Mouse (Mus musculus) cortical plate, adult 2 months (tissue): Measurements from ENCODE around the gene Oas1c. TPM values are rescaled to one million over a fixed set of nuclear protein-coding genes. Genes with fewer than 3 reads are reported as not detected.

Source experiments
- H3K27ac ChIP-seq: fragments of 200-500 bp; 2 replicates; pipeline ENCODE4 v1.5.1; 2012; ENCODE audit warnings: low read length, control low read depth, inconsistent platforms; ENCODE audit not compliant: insufficient read depth
- H3K4me1 ChIP-seq: fragments of 200-500 bp; 2 replicates; pipeline ENCODE4 v1.6.1; 2011; ENCODE audit warnings: low read length; ENCODE audit not compliant: control insufficient read depth, insufficient read depth
- H3K4me3 ChIP-seq: fragments of 200-500 bp; 2 replicates; pipeline ENCODE4 v1.5.1; 2011; ENCODE audit warnings: mild to moderate bottlenecking, low read length, control low read depth; ENCODE audit not compliant: insufficient read depth
- CTCF ChIP-seq: fragments of 200-500 bp; IDR thresholded peaks from 2 replicates; pipeline ENCODE4 v1.5.1; 2011; ENCODE audit warnings: mild to moderate bottlenecking, control low read depth, low read length; ENCODE audit not compliant: insufficient read depth; ENCODE audit errors: extremely low read depth
- POLR2A ChIP-seq: fragments of 200-500 bp; IDR thresholded peaks from 2 replicates; pipeline ENCODE4 v1.6.1; 2011; ENCODE audit warnings: mild to moderate bottlenecking, low read length, control low read depth; ENCODE audit not compliant: insufficient read depth; ENCODE audit errors: extremely low read depth
- polyA plus RNA-seq: library from polyadenylated mRNA; depleted of rRNA; stranded (reverse); fragments of >200 nt; gene quantifications from 2 replicates; pipeline ENCODE4 v1.2.3, GENCODE M21; 2012; rRNA removed

The Oas1c gene
- 2.3 TPM in 2 replicates for polyA plus RNA-seq

DNA sequence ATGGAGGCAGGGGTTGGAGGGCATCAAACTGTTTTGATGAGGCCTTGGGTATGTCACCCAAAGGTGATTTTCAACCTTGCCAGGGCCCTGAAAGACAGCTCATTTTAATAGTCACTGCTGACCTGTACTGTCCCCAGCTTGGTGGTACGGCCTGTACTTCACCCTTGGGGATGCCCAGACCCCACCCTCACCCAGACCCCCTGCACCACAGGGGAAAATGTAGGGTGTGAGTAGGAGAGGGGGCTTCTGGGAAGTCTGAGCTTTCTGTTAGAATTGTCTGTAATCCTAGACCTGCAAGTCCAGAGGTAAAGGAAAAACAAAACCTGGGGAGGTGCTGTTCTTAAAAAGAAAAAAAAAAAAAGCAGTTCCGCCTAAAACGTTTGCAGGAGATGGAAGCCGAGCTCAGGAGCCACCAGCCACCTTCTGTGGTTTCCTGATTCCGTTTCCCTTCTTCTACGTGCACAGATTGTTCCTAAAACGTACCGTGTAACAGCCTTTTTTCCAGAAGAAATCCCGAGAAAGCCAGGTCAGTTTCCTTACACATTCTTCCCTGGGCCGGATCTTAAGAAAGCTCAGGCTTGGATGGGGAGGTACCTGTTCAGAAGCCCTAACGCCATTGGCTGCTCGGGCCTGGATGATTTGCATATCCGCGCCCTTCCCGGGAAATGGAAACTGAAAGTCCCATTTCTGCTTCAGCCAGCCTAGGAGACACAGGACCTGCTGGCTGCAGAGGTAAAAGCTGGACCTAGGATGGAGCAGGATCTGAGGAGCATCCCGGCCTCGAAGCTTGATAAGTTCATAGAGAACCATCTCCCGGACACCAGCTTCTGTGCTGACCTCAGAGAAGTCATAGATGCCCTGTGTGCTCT is at the start of gene Oas1c:
Oas1c (minus strand) TSS at position 564 of the 869 bp plus-strand sequence.
- Histone ChIP-seq H3K4me1 (no peaks in the 10 kb centered on the region), H3K4me3 (peak within 1 kb of the TSS; percentile 27), H3K27ac (no peak within 1 kb of the TSS)
- TF ChIP-seq POLR2A (peak; percentile 54), CTCF (no peak)

DNA sequence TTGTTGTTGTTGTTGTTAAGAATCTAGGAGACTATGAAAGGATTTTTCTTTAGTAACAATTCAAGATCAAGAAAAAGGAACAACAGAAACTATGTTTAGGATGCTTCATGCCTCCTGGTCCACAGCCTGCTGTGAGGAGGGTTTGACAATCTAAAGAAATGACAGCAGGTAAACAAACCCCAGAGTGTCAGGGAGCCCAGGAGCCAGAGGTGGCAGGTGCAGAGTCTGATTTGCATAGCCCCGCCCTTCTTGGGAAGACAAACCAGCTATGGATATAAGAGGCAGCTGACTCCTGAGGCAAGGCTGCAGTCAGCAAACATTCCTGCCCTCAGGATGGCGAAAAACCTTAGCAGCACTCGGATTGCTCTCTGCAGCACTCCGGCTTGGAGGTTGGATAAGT is 48.8 kb upstream of the Oas1c start, which contains the start of gene Oas1h:
Oas1h (plus strand) TSS at position 301 of the 400 bp plus-strand sequence.
- H3K4me1 ChIP-seq = no peaks in the 10 kb centered on the region
- no peak within 1 kb of the TSS for H3K27ac ChIP-seq
- TF ChIP-seq POLR2A (no peak), CTCF (no peak)
- no peak within 1 kb of the TSS for H3K4me3 ChIP-seq

DNA sequence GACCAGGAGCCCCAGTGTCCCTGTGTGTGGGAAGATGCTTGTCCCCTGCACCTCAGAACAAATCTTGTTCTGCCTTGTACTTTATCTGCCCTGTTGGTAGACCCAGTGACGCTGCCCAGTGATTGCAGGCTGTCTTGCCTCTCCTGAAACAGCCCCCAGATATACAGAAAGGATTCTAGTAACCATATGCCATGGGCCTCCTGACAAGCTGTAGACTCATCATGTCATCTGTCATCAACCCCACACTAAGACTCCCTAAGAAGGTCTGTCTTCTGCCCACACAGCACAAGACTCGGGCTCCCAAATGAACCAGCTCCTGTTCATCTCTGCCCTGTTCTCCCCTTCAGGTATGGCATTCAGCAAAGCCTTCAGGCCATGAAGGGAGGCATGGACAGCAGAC is 46.9 kb upstream of the Oas1c start:
- no peaks in the 10 kb centered on the region for H3K4me1 ChIP-seq
- no peak for TF ChIP-seq CTCF
- TF ChIP-seq POLR2A = no peak

DNA sequence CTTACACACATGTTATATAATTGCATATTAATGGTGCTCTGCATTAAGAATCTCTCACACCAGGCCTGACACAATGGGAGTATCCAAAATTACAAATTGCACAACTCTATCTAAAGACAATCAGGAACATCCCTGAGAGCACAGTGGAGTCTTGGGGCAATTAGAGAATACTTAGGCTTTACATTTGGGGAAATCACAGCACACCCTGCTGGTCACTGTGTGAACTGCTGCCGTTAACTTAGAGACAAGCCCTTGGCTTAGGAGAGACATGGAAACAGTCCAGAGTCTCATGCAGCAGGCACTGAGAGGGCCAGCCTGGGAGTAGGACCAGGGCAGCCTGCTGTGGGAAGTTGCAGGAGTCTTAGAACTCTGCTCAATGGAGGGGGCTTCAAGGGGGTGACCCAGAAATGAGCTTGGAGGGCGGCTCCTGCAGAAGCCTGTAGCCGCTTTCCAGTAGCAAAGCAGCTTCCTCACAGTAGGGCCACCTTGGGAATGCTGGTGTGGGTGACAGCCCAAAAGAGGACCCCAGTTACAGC is 37.4 kb upstream of the Oas1c start:
- H3K4me3 ChIP-seq = no peak overlapping the region
- H3K27ac ChIP-seq = no peak overlapping the region
- H3K4me1 ChIP-seq = no peaks in the 10 kb centered on the region
- TF ChIP-seq POLR2A (no peak), CTCF (peak; percentile 62)

More for the DNA sequence above, 46.9 kb upstream of the Oas1c start:
- H3K27ac ChIP-seq = no peak overlapping the region
- H3K4me3 ChIP-seq = no peak overlapping the region

DNA sequence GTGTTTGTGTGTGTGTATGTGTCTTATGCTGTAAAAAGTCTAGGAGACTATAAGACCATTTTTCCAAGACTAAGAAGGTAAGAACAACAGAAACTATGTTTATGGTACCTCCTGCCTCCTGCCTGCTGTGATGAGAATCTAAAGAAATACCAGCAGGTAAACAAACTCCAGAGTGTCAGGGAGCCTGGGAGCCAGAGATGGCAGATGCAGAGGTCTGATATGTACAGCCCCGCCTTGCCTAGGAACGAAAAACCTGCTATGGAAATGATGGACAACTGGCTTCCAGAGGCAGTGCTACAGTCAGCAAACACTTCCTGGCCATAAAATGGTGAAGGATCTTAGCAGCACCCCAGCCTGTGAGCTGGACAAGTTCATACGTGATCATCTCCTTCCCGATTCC is 34.8 kb upstream of the Oas1c start, which contains the start of gene Oas1f:
Oas1f (plus strand) TSS at position 301 of the 400 bp plus-strand sequence.
- Histone ChIP-seq H3K4me3 (no peak within 1 kb of the TSS), H3K27ac (no peak within 1 kb of the TSS), H3K4me1 (no peaks in the 10 kb centered on the region)
- no peak for TF ChIP-seq POLR2A
- no peak for TF ChIP-seq CTCF

DNA sequence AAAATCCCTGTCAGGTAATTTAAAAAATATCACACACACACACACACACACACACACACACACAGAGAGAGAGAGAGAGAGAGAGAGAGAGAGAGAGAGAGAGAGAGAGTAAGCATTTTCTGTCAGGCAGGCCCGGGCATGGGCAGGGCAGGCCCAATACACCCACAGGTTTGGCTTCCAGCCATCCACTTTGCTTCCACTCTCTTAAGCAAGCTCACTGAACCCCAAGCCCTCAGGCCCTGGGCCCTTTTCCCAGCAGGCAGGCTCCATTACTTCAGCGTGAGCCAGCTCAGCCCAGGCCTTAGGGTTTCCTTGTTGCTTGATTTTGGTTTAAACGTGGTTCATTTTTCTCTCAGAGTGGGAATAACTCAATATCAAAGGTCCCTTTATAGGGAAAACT is 32.4 kb upstream of the Oas1c start:
- H3K4me3 ChIP-seq = no peak overlapping the region
- TF ChIP-seq CTCF (no peak), POLR2A (no peak)
- H3K27ac ChIP-seq = no peak overlapping the region
- H3K4me1 ChIP-seq = no peaks in the 10 kb centered on the region

DNA sequence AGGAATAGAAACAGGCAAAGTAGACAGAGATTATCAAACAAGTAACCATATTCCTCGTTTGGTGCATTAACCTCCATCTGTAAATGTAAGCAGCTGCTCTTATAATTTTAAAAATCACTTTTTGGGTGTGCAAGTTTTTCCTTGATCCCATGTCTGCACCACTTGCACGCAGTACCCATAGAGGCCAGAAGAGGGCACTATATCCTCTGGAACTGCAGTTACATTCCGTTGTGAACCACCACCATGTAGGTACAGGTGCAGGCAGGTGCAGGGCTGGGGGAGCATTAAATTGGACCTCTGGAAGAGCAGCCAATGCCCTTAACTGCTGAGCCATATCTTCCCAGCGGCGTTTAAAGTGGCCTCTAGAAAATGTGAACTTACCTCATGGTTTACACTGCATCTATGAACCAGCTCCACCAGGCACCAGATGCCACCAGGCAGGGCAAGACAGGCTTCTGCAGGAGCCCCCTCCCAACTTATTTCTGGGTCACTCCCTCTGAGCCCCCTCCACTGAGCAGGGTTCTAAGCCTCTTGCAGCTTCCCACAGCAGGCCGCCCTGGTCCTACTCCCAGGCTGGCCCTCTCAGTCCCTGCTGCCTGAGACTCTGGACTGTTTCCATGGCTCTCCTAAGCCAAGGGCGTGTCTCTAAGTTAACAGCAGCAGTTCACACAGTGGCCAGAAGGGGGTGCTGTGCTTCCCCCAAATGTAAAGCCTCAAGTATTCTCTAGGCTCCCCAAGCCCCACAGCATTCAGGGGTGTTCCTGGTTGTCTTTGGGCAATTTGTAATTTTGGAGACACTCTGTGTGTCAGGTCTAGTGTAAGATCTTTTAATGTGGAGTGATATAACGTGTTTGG is 24.6 kb upstream of the Oas1c start:
- TF ChIP-seq POLR2A (no peak), CTCF (peak; percentile 62)
- Histone ChIP-seq H3K4me3 (no peak overlapping the region), H3K27ac (no peak overlapping the region), H3K4me1 (no peaks in the 10 kb centered on the region)

DNA sequence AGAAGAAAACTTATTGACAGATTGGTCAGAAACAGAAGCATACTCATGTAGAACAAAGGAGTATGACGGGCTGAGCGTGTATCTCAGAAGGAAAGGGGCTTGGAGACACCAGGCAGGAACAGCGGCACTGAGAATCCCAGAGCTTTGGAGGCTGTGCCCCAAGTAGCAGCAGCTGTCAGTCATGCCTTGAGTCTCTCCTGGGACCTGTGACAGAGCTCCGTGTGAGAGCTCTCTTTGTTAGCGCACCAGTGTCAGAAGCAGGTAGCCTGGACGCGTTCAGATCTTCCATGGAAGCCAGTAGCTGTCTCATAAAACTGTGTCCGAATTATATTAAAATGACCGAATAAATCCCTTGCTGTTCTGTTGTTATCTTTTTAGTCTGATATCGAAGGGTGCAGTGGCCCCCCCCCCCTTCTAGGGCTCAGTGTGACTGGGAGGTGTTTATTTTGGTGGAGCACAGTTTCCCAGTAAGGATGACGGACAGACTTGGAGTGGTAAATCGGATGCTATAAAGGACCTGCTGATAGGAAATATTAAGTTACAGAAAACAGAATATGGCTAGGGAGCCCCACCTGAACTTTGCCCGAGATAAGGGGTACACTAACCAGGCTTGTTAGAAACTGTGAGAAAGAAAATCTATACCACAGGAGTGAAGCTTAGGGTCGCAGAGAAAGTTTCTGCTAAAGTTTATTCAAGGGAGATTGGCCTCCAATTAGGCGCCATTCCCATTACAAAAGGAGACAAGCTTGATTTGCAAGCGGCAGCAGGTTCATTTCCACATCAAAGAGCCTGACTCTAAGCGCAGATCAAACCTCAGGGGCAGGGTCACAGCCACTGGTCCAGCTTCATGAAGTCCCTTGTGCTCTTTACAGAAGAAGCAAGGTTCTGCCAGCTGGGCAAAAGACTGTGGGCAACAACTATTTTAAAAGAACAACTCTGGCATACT is 21.3 kb upstream of the Oas1c start:
- Histone ChIP-seq H3K4me1 (no peaks in the 10 kb centered on the region), H3K4me3 (no peak overlapping the region), H3K27ac (no peak overlapping the region)
- TF ChIP-seq POLR2A (no peak), CTCF (no peak)
